Mouse (Mus musculus): ENCODE results near the gene Zpbp2. TPM values are rescaled to one million over a fixed set of nuclear protein-coding genes. Genes with fewer than 3 reads are reported as not detected.

Zpbp2 gene
- 1 to 10 TPM in 1 of 2 experiments, not detected in 1; 3.4 TPM for total RNA-seq (2023)

GRCm38 (mm10) chr11:98550975-98551828 is at the start of gene Zpbp2:
Zpbp2 (plus strand) TSS chr11:98551097.

DNA sequence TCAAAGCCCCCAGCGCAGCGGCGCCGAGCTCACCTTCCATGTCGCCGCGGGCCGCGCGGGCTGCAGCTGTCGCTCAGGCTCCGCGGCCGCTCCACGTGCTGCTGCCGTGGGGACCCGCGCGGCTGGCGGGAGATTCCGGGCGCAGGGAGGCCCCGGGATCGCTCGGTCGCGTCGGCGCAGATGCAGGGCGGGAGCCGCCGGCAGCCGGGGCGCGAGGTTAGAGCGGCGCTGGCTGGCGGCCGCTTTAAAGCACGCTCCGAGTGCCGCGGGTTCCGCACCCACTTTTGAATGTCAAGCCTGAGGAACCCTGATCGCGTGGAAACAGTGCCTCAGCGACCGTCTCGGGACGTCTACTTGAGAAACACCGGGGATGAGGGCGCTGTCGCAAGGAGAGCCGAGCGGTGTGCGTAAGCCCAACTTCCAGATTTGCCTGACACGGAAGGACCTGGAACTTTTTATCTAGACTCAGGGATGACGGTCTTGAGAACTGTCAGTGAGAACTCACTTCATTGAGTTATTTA is 5.1 kb upstream of the Zpbp2 start, which contains the start of gene Ikzf3:
Gene Ikzf3 (minus strand): TSS at position 321 of the 521 bp plus-strand sequence.

GRCm38 (mm10) chr11:98586892-98587563 is 36.1 kb downstream of the Zpbp2 start, which contains the start of gene Ormdl3:
Ormdl3 (minus strand) TSS chr11:98587368.

GRCm38 (mm10) chr11:98597991-98598390 is 47.1 kb downstream of the Zpbp2 start, which contains the start of gene Lrrc3c:
Lrrc3c (plus strand) TSS chr11:98598291.

Other genes starting within 250 kb of the Zpbp2 start
- gene Neurod2, start 221.4 kb upstream of the Zpbp2 start, total RNA-seq (2023): not detected
- gene Ppp1r1b, start 202.7 kb upstream of the Zpbp2 start, total RNA-seq (2023): not detected
- gene Stard3, start 192.7 kb upstream of the Zpbp2 start, total RNA-seq (2023): 10 to 100 TPM; 69.1 to 91.2 TPM
- gene Tcap, start 167.3 kb upstream of the Zpbp2 start, total RNA-seq (2023): not detected
- not detected for gene Pnmt, start 164.6 kb upstream of the Zpbp2 start, total RNA-seq (2023)
- 1 to 10 TPM; 4.0 to 4.1 TPM for gene Pgap3, start 150.6 kb upstream of the Zpbp2 start, total RNA-seq (2023)
- gene Erbb2, start 138.6 kb upstream of the Zpbp2 start, total RNA-seq (2023): 1 to 10 TPM; 3.2 to 4.6 TPM
- gene Mien1, start 112.1 kb upstream of the Zpbp2 start, total RNA-seq (2023): 10 to 100 TPM; 55.1 to 60.0 TPM
- gene Grb7, start 104.7 kb upstream of the Zpbp2 start, total RNA-seq (2023): not detected
- gene Ikzf3, start 5.1 kb upstream of the Zpbp2 start, total RNA-seq (2023): 10 to 100 TPM; 19.1 to 27.8 TPM
- 10 to 100 TPM; 10.9 to 11.8 TPM for gene Ormdl3, start 36.3 kb downstream of the Zpbp2 start, total RNA-seq (2023)
- gene Lrrc3c, start 47.2 kb downstream of the Zpbp2 start, total RNA-seq (2023): not detected
- 10 to 100 TPM; 15.7 to 17.2 TPM for gene Gm12355, start 74.6 kb downstream of the Zpbp2 start, total RNA-seq (2023)
- not detected for gene Gsdma3, start 75.3 kb downstream of the Zpbp2 start, total RNA-seq (2023)
- gene Gsdma2, start 95.7 kb downstream of the Zpbp2 start, total RNA-seq (2023): not detected
- gene Gsdma, start 113.3 kb downstream of the Zpbp2 start, total RNA-seq (2023): under 1 TPM in 1 of 2 experiments, not detected in 1; 0.24 TPM
- 10 to 100 TPM; 55.3 to 60.4 TPM for gene Psmd3, start 131.5 kb downstream of the Zpbp2 start, total RNA-seq (2023)
- gene Csf3, start 150.2 kb downstream of the Zpbp2 start, total RNA-seq (2023): not detected
- 10 to 100 TPM; 42.8 to 50.5 TPM for gene Med24, start 178.3 kb downstream of the Zpbp2 start, total RNA-seq (2023)
- gene Thra, start 189.5 kb downstream of the Zpbp2 start, total RNA-seq (2023): 10 to 100 TPM; 17.9 to 20.1 TPM
- gene Nr1d1, start 224.2 kb downstream of the Zpbp2 start, total RNA-seq (2023): 10 to 100 TPM; 21.6 to 27.8 TPM
- gene Msl1, start 244.4 kb downstream of the Zpbp2 start, total RNA-seq (2023): 100 to 1,000 TPM; 121 to 126 TPM

Measured in monocyte, adult 59 days (primary cell).